Mouse (Mus musculus) left cerebral cortex, postnatal 4 days (tissue): ENCODE data around the gene Paqr9. TPM values are rescaled to one million over a fixed set of nuclear protein-coding genes. Genes with fewer than 3 reads are reported as not detected.

Source experiments
- DNase-seq: peaks from one replicate; pipeline ENCODE4 v3.0.0-alpha.2; 2022
- intact Hi-C: fragments of 180-260 bp; cut with DNase I; formaldehyde crosslinking; loops from one replicate; pipeline ENCODE4 v1.15.1; 2025
- total RNA-seq, 2 experiments: library from RNA; stranded (reverse); gene quantifications; 2 replicates each; pipeline ENCODE4 v1.2.3; 2021

Gene Paqr9
- total RNA-seq, 2 experiments from 2014 or later, result 32.0 to 32.2 TPM

- DNase-seq, result no peak
- intact Hi-C loops, result no loop called here
These were observed 11.1 kb downstream of the Paqr9 start for GRCm38 (mm10) chr9:95570604-95571003.

- no peak for DNase-seq
- intact Hi-C loops, result no loop called here
These were observed 12.0 kb downstream of the Paqr9 start for GRCm38 (mm10) chr9:95571494-95571893.

- intact Hi-C loops, result no loop called here
- no peak for DNase-seq
These were observed 13.1 kb downstream of the Paqr9 start for GRCm38 (mm10) chr9:95572558-95572957.

GRCm38 (mm10) chr9:95574116-95574515, 14.7 kb downstream of the Paqr9 start:
- intact Hi-C loops, result no loop called here
- no peak for DNase-seq

- DNase-seq, result no peak
- intact Hi-C loops, result no loop called here
These were observed 18.0 kb downstream of the Paqr9 start for GRCm38 (mm10) chr9:95577502-95577901.

GRCm38 (mm10) chr9:95578366-95578895, 19.0 kb downstream of the Paqr9 start:
- intact Hi-C loops, result no loop called here

GRCm38 (mm10) chr9:95581021-95581757, 21.7 kb downstream of the Paqr9 start:
- DNase-seq, result no peak
- intact Hi-C loops, result no loop called here

More at GRCm38 (mm10) chr9:95578366-95578895, 19.0 kb downstream of the Paqr9 start:
- no peak for DNase-seq

- intact Hi-C loops, result no loop called here
- DNase-seq, result no peak
These were observed 22.5 kb downstream of the Paqr9 start for GRCm38 (mm10) chr9:95581758-95582515.

- intact Hi-C loops, result no loop called here
- no peak for DNase-seq
These were observed 23.1 kb downstream of the Paqr9 start for GRCm38 (mm10) chr9:95582555-95582954.

- intact Hi-C loops, result no loop called here
- no peak for DNase-seq
These were observed 26.6 kb downstream of the Paqr9 start for GRCm38 (mm10) chr9:95586046-95586445.

GRCm38 (mm10) chr9:95588070-95588469, 28.6 kb downstream of the Paqr9 start:
- DNase-seq, result no peak

GRCm38 (mm10) chr9:95594291-95594690, 34.8 kb downstream of the Paqr9 start:
- no peak for DNase-seq
- intact Hi-C loops, result no loop called here

More at GRCm38 (mm10) chr9:95588070-95588469, 28.6 kb downstream of the Paqr9 start:
- intact Hi-C loops, result no loop called here

GRCm38 (mm10) chr9:95597466-95598178, 38.2 kb downstream of the Paqr9 start:
- no peak for DNase-seq
- intact Hi-C loops, result no loop called here

GRCm38 (mm10) chr9:95598179-95598721, 38.8 kb downstream of the Paqr9 start:
- intact Hi-C loops, result no loop called here

GRCm38 (mm10) chr9:95599399-95599798, 39.9 kb downstream of the Paqr9 start:
- intact Hi-C loops, result no loop called here
- DNase-seq, result no peak

More at GRCm38 (mm10) chr9:95598179-95598721, 38.8 kb downstream of the Paqr9 start:
- DNase-seq, result no peak

- intact Hi-C loops, result no loop called here
- DNase-seq, result no peak
These were observed 43.4 kb downstream of the Paqr9 start for GRCm38 (mm10) chr9:95602849-95603248.

- DNase-seq, result no peak
- intact Hi-C loops, result no loop called here
These were observed 43.9 kb downstream of the Paqr9 start for GRCm38 (mm10) chr9:95603316-95603715.

- DNase-seq, result no peak
- intact Hi-C loops, result no loop called here
These were observed 47.7 kb downstream of the Paqr9 start for GRCm38 (mm10) chr9:95607196-95607595.

GRCm38 (mm10) chr9:95612246-95612768, 52.9 kb downstream of the Paqr9 start:
- intact Hi-C loops, result no loop called here
- DNase-seq, result no peak

- intact Hi-C loops, result no loop called here
- DNase-seq, result no peak
These were observed 54.1 kb downstream of the Paqr9 start for GRCm38 (mm10) chr9:95613426-95614127.
